Mouse (Mus musculus): ENCODE data around the gene Ubqln4.

Gene Ubqln4

GRCm38 (mm10) chr3:88526157-88527131 is 27.1 kb upstream of the Ubqln4 start:
- DNase-seq (ENCODE audit: low read depth, low spot score): peak; percentile 96

- no peak for DNase-seq (ENCODE audit: low read depth, low spot score)
Observed at GRCm38 (mm10) chr3:88527565-88527964, 26.0 kb upstream of the Ubqln4 start.

GRCm38 (mm10) chr3:88528646-88529045 is 24.9 kb upstream of the Ubqln4 start:
- DNase-seq (ENCODE audit: low read depth, low spot score): no peak

GRCm38 (mm10) chr3:88529204-88530000 is 24.2 kb upstream of the Ubqln4 start:
- DNase-seq (ENCODE audit: low read depth, low spot score): no peak

- no peak for DNase-seq (ENCODE audit: low read depth, low spot score)
Observed at GRCm38 (mm10) chr3:88530082-88530864, 23.3 kb upstream of the Ubqln4 start.

- DNase-seq (ENCODE audit: low read depth, low spot score): peak; percentile 84
Observed at GRCm38 (mm10) chr3:88531348-88532298, 21.9 kb upstream of the Ubqln4 start.

GRCm38 (mm10) chr3:88532299-88532674 is 21.3 kb upstream of the Ubqln4 start, which contains the start of gene Mex3a:
Gene Mex3a (plus strand): TSS chr3:88532395.
- no peak for DNase-seq (ENCODE audit: low read depth, low spot score)

GRCm38 (mm10) chr3:88532689-88533511 is 20.7 kb upstream of the Ubqln4 start:
- DNase-seq (ENCODE audit: low read depth, low spot score): no peak

- DNase-seq (ENCODE audit: low read depth, low spot score): no peak
Observed at GRCm38 (mm10) chr3:88533706-88534105, 19.9 kb upstream of the Ubqln4 start.

GRCm38 (mm10) chr3:88535005-88535404 is 18.6 kb upstream of the Ubqln4 start:
- DNase-seq (ENCODE audit: low read depth, low spot score): no peak

GRCm38 (mm10) chr3:88535527-88535926 is 18.0 kb upstream of the Ubqln4 start:
- no peak for DNase-seq (ENCODE audit: low read depth, low spot score)

- peak; percentile 89 for DNase-seq (ENCODE audit: low read depth, low spot score)
Observed at GRCm38 (mm10) chr3:88536103-88536930, 17.2 kb upstream of the Ubqln4 start.

GRCm38 (mm10) chr3:88537146-88537545 is 16.4 kb upstream of the Ubqln4 start:
- DNase-seq (ENCODE audit: low read depth, low spot score): no peak

GRCm38 (mm10) chr3:88538271-88539145 is 15.1 kb upstream of the Ubqln4 start:
- no peak for DNase-seq (ENCODE audit: low read depth, low spot score)

- DNase-seq (ENCODE audit: low read depth, low spot score): no peak
Observed at GRCm38 (mm10) chr3:88539397-88539796, 14.2 kb upstream of the Ubqln4 start.

- no peak for DNase-seq (ENCODE audit: low read depth, low spot score)
Observed at GRCm38 (mm10) chr3:88540085-88540484, 13.5 kb upstream of the Ubqln4 start.

GRCm38 (mm10) chr3:88541622-88542401 is 11.7 kb upstream of the Ubqln4 start:
- DNase-seq (ENCODE audit: low read depth, low spot score): peak; percentile 79
